Mouse (Mus musculus): ENCODE results near the gene Bud31. TPM values are rescaled to one million over a fixed set of nuclear protein-coding genes. Genes with fewer than 3 reads are reported as not detected.
A peak's percentile ranks its signal among the peaks of the same experiment; 100 is the strongest.

The Bud31 gene
- polyA plus RNA-seq, 1 experiment: 52.8 TPM

- Histone ChIP-seq H3K27ac (ENCODE audit: insufficient read depth, low read depth, low read length) (peak overlapping the region; percentile 89), H3K4me1 (ENCODE audit: control insufficient read depth, insufficient read depth, insufficient read length, low read length) (peaks cover 25% of the 10 kb centered on the region), H3K27me3 (ENCODE audit: control insufficient read depth, insufficient read depth, low read length) (no peaks in the 10 kb centered on the region), H3K36me3 (ENCODE audit: control insufficient read depth, insufficient read depth, low read length) (peaks cover 71% of the 10 kb centered on the region), H3K4me3 (ENCODE audit: low read depth, low read length) (no peak overlapping the region)
- TF ChIP-seq POLR2A (IDR thresholded peaks at IDR 0.05; ENCODE audit: low read depth, low read length) (no peak), CTCF (IDR thresholded peaks at IDR 0.05; ENCODE audit: extremely low read depth, insufficient read length, insufficient replicate concordance, low read depth, low read length) (no peak)
- WGBS: 50% methylated on average over 9 of the region's 9 CpGs
Observed at GRCm38 (mm10) chr5:145105694-145106275, 34.4 kb upstream of the Bud31 start.

DNA sequence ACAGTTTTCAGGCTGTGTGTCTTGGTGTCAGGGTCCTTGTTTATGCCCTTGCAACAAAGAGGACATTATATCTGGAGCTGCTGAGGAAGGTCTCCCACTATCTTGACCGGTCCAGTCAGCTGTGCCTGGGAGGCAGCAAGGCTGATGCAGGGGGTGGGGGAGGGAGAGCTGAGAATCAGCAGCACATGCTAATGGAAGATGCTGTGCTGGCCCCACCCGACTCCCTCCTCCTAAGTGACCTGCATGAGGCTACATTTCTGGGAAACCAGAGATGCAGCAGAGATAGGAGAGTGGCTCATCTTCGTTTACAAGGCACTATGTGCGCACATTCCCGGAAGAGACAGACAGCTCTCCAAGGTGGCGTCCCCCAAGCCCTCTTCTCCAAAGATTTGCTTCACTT is 29.8 kb upstream of the Bud31 start:
- TF ChIP-seq CTCF (IDR thresholded peaks at IDR 0.05; ENCODE audit: extremely low read depth, insufficient read length, insufficient replicate concordance, low read depth, low read length): no peak
- no peak for TF ChIP-seq POLR2A (IDR thresholded peaks at IDR 0.05; ENCODE audit: low read depth, low read length)
- Histone ChIP-seq H3K36me3 (ENCODE audit: control insufficient read depth, insufficient read depth, low read length) (peaks cover 39% of the 10 kb centered on the region), H3K27me3 (ENCODE audit: control insufficient read depth, insufficient read depth, low read length) (no peaks in the 10 kb centered on the region), H3K27ac (ENCODE audit: insufficient read depth, low read depth, low read length) (no peak overlapping the region), H3K4me3 (ENCODE audit: low read depth, low read length) (no peak overlapping the region), H3K4me1 (ENCODE audit: control insufficient read depth, insufficient read depth, insufficient read length, low read length) (peaks cover 11% of the 10 kb centered on the region)
- 89% methylated on average over 6 of the region's 6 CpGs for WGBS

GRCm38 (mm10) chr5:145112566-145112965 is 27.6 kb upstream of the Bud31 start:
- no peak for TF ChIP-seq POLR2A (IDR thresholded peaks at IDR 0.05; ENCODE audit: low read depth, low read length)
- TF ChIP-seq CTCF (IDR thresholded peaks at IDR 0.05; ENCODE audit: extremely low read depth, insufficient read length, insufficient replicate concordance, low read depth, low read length): no peak
- 88% methylated on average over 8 of the region's 8 CpGs for WGBS
- H3K36me3 ChIP-seq (ENCODE audit: control insufficient read depth, insufficient read depth, low read length): peaks cover 22% of the 10 kb centered on the region

DNA sequence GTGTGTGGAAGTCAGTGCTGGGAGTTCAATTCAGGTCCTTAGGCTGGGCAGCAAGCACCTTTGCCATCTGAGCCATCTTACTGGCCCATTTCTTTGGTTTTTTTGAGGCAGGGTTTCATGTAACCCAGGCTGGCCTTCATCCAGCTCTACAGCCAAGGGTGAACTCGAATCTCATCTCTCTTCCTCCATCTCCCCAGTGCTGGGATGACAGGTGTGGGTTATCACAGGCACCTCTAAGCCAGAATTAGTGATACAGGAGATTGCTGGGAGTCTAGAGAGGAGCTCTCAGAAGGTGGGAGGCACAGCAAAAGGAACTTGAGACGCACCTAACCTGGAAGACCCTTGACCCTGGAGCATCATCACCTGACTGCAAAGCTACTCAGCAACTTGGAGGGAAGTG is 26.7 kb upstream of the Bud31 start:
- Histone ChIP-seq H3K27ac (ENCODE audit: insufficient read depth, low read depth, low read length) (peak overlapping the region; percentile 53), H3K4me3 (ENCODE audit: low read depth, low read length) (peak overlapping the region; percentile 99)

More at GRCm38 (mm10) chr5:145112566-145112965, 27.6 kb upstream of the Bud31 start:
- Histone ChIP-seq H3K4me3 (ENCODE audit: low read depth, low read length) (no peak overlapping the region), H3K27me3 (ENCODE audit: control insufficient read depth, insufficient read depth, low read length) (no peaks in the 10 kb centered on the region), H3K27ac (ENCODE audit: insufficient read depth, low read depth, low read length) (no peak overlapping the region), H3K4me1 (ENCODE audit: control insufficient read depth, insufficient read depth, insufficient read length, low read length) (peaks cover 13% of the 10 kb centered on the region)

DNA sequence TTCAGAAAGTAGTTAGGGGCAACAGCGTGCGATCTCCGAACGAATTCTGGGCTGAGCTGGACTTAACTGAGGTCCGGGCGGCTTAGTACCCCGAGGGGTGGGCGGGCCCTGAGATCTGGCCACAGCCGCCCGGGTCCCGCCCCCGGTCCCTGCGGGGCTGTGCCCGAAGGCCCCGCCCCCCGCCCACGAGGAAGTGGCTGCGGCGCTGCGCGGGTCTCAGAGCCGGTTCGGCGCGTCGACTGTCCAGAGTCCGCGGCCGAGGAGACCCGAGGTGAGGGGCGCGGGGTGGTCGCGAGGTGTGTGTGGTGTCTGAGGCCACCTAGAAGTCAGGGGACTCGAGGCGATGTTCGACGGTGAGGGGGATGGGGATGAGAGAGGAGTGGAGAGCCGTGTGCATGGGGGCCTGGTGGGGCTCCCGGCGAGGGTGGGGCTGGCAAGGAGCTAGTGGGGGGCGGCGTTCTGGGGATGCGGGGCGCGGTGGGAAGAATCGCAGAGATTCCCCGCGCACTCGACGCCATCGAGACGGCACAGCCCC is 26.0 kb upstream of the Bud31 start, which contains the start of gene Arpc1b:
Gene Arpc1b, plus strand, starts transcription at position 145 of the 535 bp plus-strand sequence.
- peak within 1 kb of the TSS; percentile 92 for H3K27ac ChIP-seq (ENCODE audit: insufficient read depth, low read depth, low read length)
- H3K27me3 ChIP-seq (ENCODE audit: control insufficient read depth, insufficient read depth, low read length): no peaks in the 10 kb centered on the region
- peaks cover 9% of the 10 kb centered on the region; the same call in 1 of the 2 replicates for H3K36me3 ChIP-seq (ENCODE audit: control insufficient read depth, insufficient read depth, low read length)
- H3K4me3 ChIP-seq (ENCODE audit: low read depth, low read length): peak within 1 kb of the TSS; percentile 99
- peaks cover 18% of the 10 kb centered on the region for H3K4me1 ChIP-seq (ENCODE audit: control insufficient read depth, insufficient read depth, insufficient read length, low read length)
- WGBS: under 1% methylated on average over 52 of the region's 53 CpGs
- peak; percentile 38; the same call in 1 of the 2 replicates for TF ChIP-seq POLR2A (IDR thresholded peaks at IDR 0.05; ENCODE audit: low read depth, low read length)
- no peak for TF ChIP-seq CTCF (IDR thresholded peaks at IDR 0.05; ENCODE audit: extremely low read depth, insufficient read length, insufficient replicate concordance, low read depth, low read length)

More for the DNA sequence above, 26.7 kb upstream of the Bud31 start:
- Histone ChIP-seq H3K27me3 (ENCODE audit: control insufficient read depth, insufficient read depth, low read length) (no peaks in the 10 kb centered on the region), H3K4me1 (ENCODE audit: control insufficient read depth, insufficient read depth, insufficient read length, low read length) (peaks cover 17% of the 10 kb centered on the region), H3K36me3 (ENCODE audit: control insufficient read depth, insufficient read depth, low read length) (peaks cover 14% of the 10 kb centered on the region; the same call in 1 of the 2 replicates)
- WGBS: 5% methylated on average over 2 of the region's 2 CpGs
- TF ChIP-seq CTCF (IDR thresholded peaks at IDR 0.05; ENCODE audit: extremely low read depth, insufficient read length, insufficient replicate concordance, low read depth, low read length) (no peak), POLR2A (IDR thresholded peaks at IDR 0.05; ENCODE audit: low read depth, low read length) (no peak)

DNA sequence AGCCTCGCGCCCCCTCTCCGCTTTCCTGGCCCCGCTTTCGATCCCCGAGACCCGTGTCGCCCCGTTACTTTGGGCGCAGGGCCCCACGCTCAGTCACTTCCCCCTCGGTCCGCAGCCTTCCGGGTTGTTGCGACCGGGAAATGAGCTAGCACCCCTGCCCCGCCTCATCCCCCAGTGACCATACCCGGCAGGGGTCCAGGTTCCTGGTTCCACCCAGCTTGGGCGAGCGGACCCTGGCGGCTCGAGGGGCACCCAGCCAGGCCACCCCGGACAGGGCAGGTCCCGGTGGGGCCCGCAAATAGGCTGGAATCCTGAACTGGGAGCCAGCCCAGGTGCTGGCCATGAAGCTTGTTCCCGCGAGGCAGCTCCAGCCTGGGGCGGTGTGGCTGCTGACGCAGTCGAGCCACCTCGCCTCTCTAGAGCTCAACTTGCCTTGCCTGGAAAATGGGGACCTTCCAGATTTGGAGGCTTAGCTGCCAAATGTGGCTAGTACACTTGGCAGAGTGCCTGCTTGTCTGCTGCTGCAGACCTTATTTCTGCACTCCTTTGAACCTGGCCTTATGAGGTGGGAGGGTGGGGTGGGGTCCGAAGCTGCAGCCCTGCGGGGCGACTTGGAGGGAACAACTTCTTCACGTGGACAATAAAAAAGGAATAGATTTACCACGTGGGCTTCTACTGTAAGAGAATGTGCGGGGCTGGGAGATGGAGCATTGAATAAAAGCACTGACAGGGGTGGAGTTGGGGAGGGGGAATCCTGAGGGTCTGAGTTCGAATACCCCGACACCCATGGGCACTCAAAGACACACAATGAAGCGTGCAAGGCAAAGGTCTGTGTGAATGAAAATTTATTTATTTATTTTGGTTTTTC is 25.3 kb upstream of the Bud31 start:
- no peaks in the 10 kb centered on the region for H3K27me3 ChIP-seq (ENCODE audit: control insufficient read depth, insufficient read depth, low read length)
- H3K4me3 ChIP-seq (ENCODE audit: low read depth, low read length): peak overlapping the region; percentile 99
- peaks cover 4% of the 10 kb centered on the region; the same call in 1 of the 2 replicates for H3K36me3 ChIP-seq (ENCODE audit: control insufficient read depth, insufficient read depth, low read length)
- peak overlapping the region; percentile 92 for H3K27ac ChIP-seq (ENCODE audit: insufficient read depth, low read depth, low read length)
- no peak for TF ChIP-seq POLR2A (IDR thresholded peaks at IDR 0.05; ENCODE audit: low read depth, low read length)
- no peak for TF ChIP-seq CTCF (IDR thresholded peaks at IDR 0.05; ENCODE audit: extremely low read depth, insufficient read length, insufficient replicate concordance, low read depth, low read length)
- peaks cover 20% of the 10 kb centered on the region for H3K4me1 ChIP-seq (ENCODE audit: control insufficient read depth, insufficient read depth, insufficient read length, low read length)
- WGBS: 6% methylated on average over 40 of the region's 40 CpGs

Data from small intestine, adult 2 months (tissue).